Mouse (Mus musculus): ENCODE results near the gene Homer2.

The Homer2 gene

GRCm38 (mm10) chr7:81652296-81652695 is 55.0 kb downstream of the Homer2 start:
- DNase-seq (ENCODE audit: low spot score in 2 of 2), result no peak

- DNase-seq (ENCODE audit: low spot score in 2 of 2), result no peak
Measured at GRCm38 (mm10) chr7:81651284-81651683, 56.0 kb downstream of the Homer2 start.

GRCm38 (mm10) chr7:81649270-81649669 is 58.1 kb downstream of the Homer2 start:
- DNase-seq (ENCODE audit: low spot score in 2 of 2), result no peak

GRCm38 (mm10) chr7:81647959-81648358 is 59.4 kb downstream of the Homer2 start:
- DNase-seq (ENCODE audit: low spot score in 2 of 2), result no peak

- DNase-seq (ENCODE audit: low spot score in 2 of 2), result peak in 1 of 2 experiments; percentile 19
Measured at GRCm38 (mm10) chr7:81644551-81645235, 62.6 kb downstream of the Homer2 start.

- DNase-seq (ENCODE audit: low spot score in 2 of 2), result peak in 1 of 2 experiments; percentile 25
Measured at GRCm38 (mm10) chr7:81641101-81641500, 66.2 kb downstream of the Homer2 start.

GRCm38 (mm10) chr7:81632586-81632985 is 74.7 kb downstream of the Homer2 start:
- DNase-seq (ENCODE audit: low spot score in 2 of 2), result no peak

- DNase-seq (ENCODE audit: low spot score in 2 of 2), result no peak
Measured at GRCm38 (mm10) chr7:81631261-81631660, 76.1 kb downstream of the Homer2 start.

- no peak for DNase-seq (ENCODE audit: low spot score in 2 of 2)
Measured at GRCm38 (mm10) chr7:81626460-81626859, 80.9 kb downstream of the Homer2 start.

- no peak for DNase-seq (ENCODE audit: low spot score in 2 of 2)
Measured at GRCm38 (mm10) chr7:81623767-81624166, 83.6 kb downstream of the Homer2 start.

- DNase-seq (ENCODE audit: low spot score in 2 of 2), result no peak
Measured at GRCm38 (mm10) chr7:81622793-81623192, 84.5 kb downstream of the Homer2 start.

GRCm38 (mm10) chr7:81615031-81615430 is 92.3 kb downstream of the Homer2 start:
- DNase-seq (ENCODE audit: low spot score in 2 of 2), result no peak

GRCm38 (mm10) chr7:81612856-81613635 is 94.3 kb downstream of the Homer2 start:
- no peak for DNase-seq (ENCODE audit: low spot score in 2 of 2)

GRCm38 (mm10) chr7:81610125-81610524 is 97.2 kb downstream of the Homer2 start:
- no peak for DNase-seq (ENCODE audit: low spot score in 2 of 2)

- no peak for DNase-seq (ENCODE audit: low spot score in 2 of 2)
Measured at GRCm38 (mm10) chr7:81606452-81606851, 100.9 kb downstream of the Homer2 start.

GRCm38 (mm10) chr7:81605489-81605888 is 101.8 kb downstream of the Homer2 start:
- DNase-seq (ENCODE audit: low spot score in 2 of 2), result no peak

GRCm38 (mm10) chr7:81604991-81605390 is 102.3 kb downstream of the Homer2 start:
- DNase-seq (ENCODE audit: low spot score in 2 of 2), result no peak

GRCm38 (mm10) chr7:81599379-81600280 is 107.7 kb downstream of the Homer2 start:
- DNase-seq (ENCODE audit: low spot score in 2 of 2), result no peak

- no peak for DNase-seq (ENCODE audit: low spot score in 2 of 2)
Measured at GRCm38 (mm10) chr7:81597660-81598059, 109.7 kb downstream of the Homer2 start.

GRCm38 (mm10) chr7:81596086-81596485 is 111.2 kb downstream of the Homer2 start:
- no peak for DNase-seq (ENCODE audit: low spot score in 2 of 2)

- no peak for DNase-seq (ENCODE audit: low spot score in 2 of 2)
Measured at GRCm38 (mm10) chr7:81595056-81595455, 112.3 kb downstream of the Homer2 start.

- DNase-seq (ENCODE audit: low spot score in 2 of 2), result no peak
Measured at GRCm38 (mm10) chr7:81593387-81593786, 113.9 kb downstream of the Homer2 start.
